Comparison of ENCODE assay signal across 23 mouse cellular contexts in genomic region chr15:88037606-88038005, GRCm38 (mm10).
DNase-seq lines count a peak whose midpoint lies in the region; ATAC-seq and TF ChIP-seq lines count a peak whose summit lies in the region.
"Had no signal": no experiment of that assay in that cellular context is flagged by ENCODE, and none has a peak within 500 bp of the region (broad histone marks: within the 10 kb centered on the region; RNA-seq: fewer than 3 reads in every experiment).

No protein-coding gene starts in this region.

- H3K27me3 ChIP-seq in forebrain, embryonic 12.5 days, result 0 out of 2 replicates have a peak, but pooled peaks cover 3% of the 10 kb centered on the region
- no peaks in the 10 kb centered on the region for H3K27me3 ChIP-seq in forebrain, embryonic 16.5 days (replicated peaks; ENCODE audit: control insufficient read depth, insufficient read depth, low read length)
- peaks cover 65% of the 10 kb centered on the region for H3K27me3 ChIP-seq in heart, embryonic 10.5 days (ENCODE audit: insufficient read depth, poor library complexity, severe bottlenecking)
- H3K27me3 ChIP-seq in hindbrain, embryonic 11.5 days (ENCODE audit: control insufficient read depth, insufficient read depth, low read length), result no peaks in the 10 kb centered on the region
- no peaks in the 10 kb centered on the region for H3K27me3 ChIP-seq in hindbrain, postnatal 0 days (ENCODE audit: insufficient read depth, low read length)
- no peaks in the 10 kb centered on the region for H3K27me3 ChIP-seq in megakaryocyte, embryonic 14.5 days (replicated peaks)
- H3K27me3 ChIP-seq: embryonic facial prominence, embryonic 13.5 days; embryonic facial prominence, embryonic 15.5 days; forebrain, embryonic 13.5 days; forebrain, embryonic 15.5 days had no signal

- no peak for ATAC-seq in forebrain, embryonic 12.5 days (ENCODE audit: low FRiP score)
- no peak for ATAC-seq in forebrain, embryonic 16.5 days
- ATAC-seq in hindbrain, embryonic 11.5 days (ENCODE audit: low FRiP score), result no peak
- ATAC-seq in hindbrain, postnatal 0 days, result no peak
- ATAC-seq in megakaryocyte, adult 5-6 weeks (ENCODE audit: poor library complexity, severe bottlenecking), result no peak
- ATAC-seq: forebrain, embryonic 13.5 days had no signal

- TF ChIP-seq CTCF in hindbrain, postnatal 0 days (IDR thresholded peaks at IDR 0.05; ENCODE audit: low read depth), result no peak

- WGBS in forebrain, embryonic 12.5 days, result 91% methylated on average over 4 of the region's 4 CpGs
- WGBS in forebrain, embryonic 16.5 days, result 92% methylated on average over 4 of the region's 4 CpGs
- 76% methylated on average over 4 of the region's 4 CpGs for WGBS in heart, embryonic 10.5 days
- 88% methylated on average over 4 of the region's 4 CpGs for WGBS in hindbrain, embryonic 11.5 days
- WGBS in hindbrain, postnatal 0 days, result 88% methylated on average over 4 of the region's 4 CpGs

- H3K27ac ChIP-seq in forebrain, embryonic 12.5 days, result 0 out of 2 replicates have a peak overlapping the region, but pooled peaks have one; percentile 9
- no peak overlapping the region for H3K27ac ChIP-seq in forebrain, embryonic 16.5 days (ENCODE audit: low read length)
- H3K27ac ChIP-seq in heart, embryonic 10.5 days, result no peak overlapping the region
- H3K27ac ChIP-seq in hindbrain, embryonic 11.5 days (ENCODE audit: low read depth, low read length), result 0 out of 2 replicates have a peak overlapping the region, but pooled peaks have one; percentile 24
- no peak overlapping the region for H3K27ac ChIP-seq in hindbrain, postnatal 0 days
- H3K27ac ChIP-seq: embryonic facial prominence, embryonic 13.5 days; embryonic facial prominence, embryonic 15.5 days had no signal

- DNase-seq in heart, embryonic 10.5 days (ENCODE audit: low spot score), result peak; percentile 54
- no peak for DNase-seq in heart, adult 9 months (ENCODE audit: low spot score in 2 of 2)
- no peak for DNase-seq in hindbrain, embryonic 11.5 days (ENCODE audit: low spot score)
- DNase-seq in hindbrain, postnatal 0 days (ENCODE audit: low spot score), result no peak
- DNase-seq: adrenal gland, adult 2 months; adrenal gland, postnatal 10 days; adrenal gland, postnatal 25 days; cerebellum, adult 11 months; cerebellum, adult 18-20 months; cerebellum, adult 8-10 months; cerebellum, adult 9-11 months; cerebellum, postnatal 14 days; cerebellum, postnatal 36 days; embryo, embryonic 11 days had no signal

- no peaks in the 10 kb centered on the region for H3K9me3 ChIP-seq in forebrain, embryonic 12.5 days
- no peaks in the 10 kb centered on the region for H3K9me3 ChIP-seq in forebrain, embryonic 16.5 days (ENCODE audit: control insufficient read depth, low read length)
- no peaks in the 10 kb centered on the region for H3K9me3 ChIP-seq in heart, embryonic 10.5 days
- no peaks in the 10 kb centered on the region for H3K9me3 ChIP-seq in hindbrain, embryonic 11.5 days (ENCODE audit: control insufficient read depth, low read length)
- H3K9me3 ChIP-seq in hindbrain, postnatal 0 days (ENCODE audit: low read length), result no peaks in the 10 kb centered on the region
- peaks cover 84% of the 10 kb centered on the region for H3K9me3 ChIP-seq in megakaryocyte, embryonic 14.5 days
- H3K9me3 ChIP-seq: embryonic facial prominence, embryonic 13.5 days; embryonic facial prominence, embryonic 15.5 days; forebrain, embryonic 13.5 days; forebrain, embryonic 15.5 days had no signal

- H3K4me2 ChIP-seq in forebrain, embryonic 12.5 days, result no peak overlapping the region
- no peak overlapping the region for H3K4me2 ChIP-seq in forebrain, embryonic 16.5 days (ENCODE audit: low read length)
- no peak overlapping the region for H3K4me2 ChIP-seq in hindbrain, embryonic 11.5 days (replicated peaks; ENCODE audit: low read depth, low read length)
- H3K4me2 ChIP-seq in hindbrain, postnatal 0 days (ENCODE audit: low read depth, low read length), result no peak overlapping the region
- H3K4me2 ChIP-seq: embryonic facial prominence, embryonic 13.5 days; embryonic facial prominence, embryonic 15.5 days; forebrain, embryonic 13.5 days; forebrain, embryonic 15.5 days had no signal

- H3K36me3 ChIP-seq in forebrain, embryonic 12.5 days (replicated peaks), result no peaks in the 10 kb centered on the region
- H3K36me3 ChIP-seq in forebrain, embryonic 16.5 days (ENCODE audit: control insufficient read depth, insufficient read depth), result no peaks in the 10 kb centered on the region
- H3K36me3 ChIP-seq in heart, embryonic 10.5 days, result no peaks in the 10 kb centered on the region
- H3K36me3 ChIP-seq in hindbrain, embryonic 11.5 days (ENCODE audit: control insufficient read depth, insufficient read depth, low read length), result no peaks in the 10 kb centered on the region
- no peaks in the 10 kb centered on the region for H3K36me3 ChIP-seq in hindbrain, postnatal 0 days (ENCODE audit: insufficient read depth, low read length)
- no peaks in the 10 kb centered on the region for H3K36me3 ChIP-seq in megakaryocyte, embryonic 14.5 days (replicated peaks; ENCODE audit: low read length)
- H3K36me3 ChIP-seq: embryonic facial prominence, embryonic 13.5 days; embryonic facial prominence, embryonic 15.5 days; forebrain, embryonic 15.5 days had no signal

- no peak overlapping the region for H3K4me3 ChIP-seq in forebrain, embryonic 12.5 days (replicated peaks)
- no peak overlapping the region for H3K4me3 ChIP-seq in forebrain, embryonic 16.5 days (replicated peaks; ENCODE audit: low read length)
- H3K4me3 ChIP-seq in heart, embryonic 10.5 days, result no peak overlapping the region
- no peak overlapping the region for H3K4me3 ChIP-seq in hindbrain, embryonic 11.5 days (ENCODE audit: low read depth, low read length)
- no peak overlapping the region for H3K4me3 ChIP-seq in hindbrain, postnatal 0 days (ENCODE audit: low read length)
- peak overlapping the region; percentile 46 for H3K4me3 ChIP-seq in megakaryocyte, embryonic 14.5 days (replicated peaks)
- H3K4me3 ChIP-seq: embryonic facial prominence, embryonic 13.5 days; embryonic facial prominence, embryonic 15.5 days; erythroblast, embryonic 14.5 days; forebrain, embryonic 13.5 days; forebrain, embryonic 15.5 days had no signal

- H3K4me1 ChIP-seq in forebrain, embryonic 12.5 days, result peaks cover 10% of the 10 kb centered on the region
- peaks cover 14% of the 10 kb centered on the region for H3K4me1 ChIP-seq in forebrain, embryonic 16.5 days (replicated peaks; ENCODE audit: control insufficient read depth, insufficient read depth, low read length)
- no peaks in the 10 kb centered on the region for H3K4me1 ChIP-seq in heart, embryonic 10.5 days
- H3K4me1 ChIP-seq in hindbrain, embryonic 11.5 days (replicated peaks; ENCODE audit: control insufficient read depth, insufficient read depth, low read length), result no peaks in the 10 kb centered on the region; the same call in 1 of the 2 replicates
- H3K4me1 ChIP-seq in hindbrain, postnatal 0 days (ENCODE audit: insufficient read depth, low read length), result no peaks in the 10 kb centered on the region
- no peaks in the 10 kb centered on the region for H3K4me1 ChIP-seq in megakaryocyte, embryonic 14.5 days
- H3K4me1 ChIP-seq: embryonic facial prominence, embryonic 13.5 days; embryonic facial prominence, embryonic 15.5 days had no signal

- H3K9ac ChIP-seq in forebrain, embryonic 12.5 days, result no peak overlapping the region
- no peak overlapping the region for H3K9ac ChIP-seq in forebrain, embryonic 16.5 days (replicated peaks; ENCODE audit: low read depth, low read length)
- no peak overlapping the region for H3K9ac ChIP-seq in hindbrain, embryonic 11.5 days (ENCODE audit: low read depth, low read length)
- H3K9ac ChIP-seq in hindbrain, postnatal 0 days (replicated peaks; ENCODE audit: low read length), result no peak overlapping the region
- H3K9ac ChIP-seq: embryonic facial prominence, embryonic 13.5 days; embryonic facial prominence, embryonic 15.5 days; forebrain, embryonic 13.5 days; forebrain, embryonic 15.5 days had no signal

Comparison
In these comparisons a context has a peak if more than half of its experiments do, and no peak if none do; other contexts are left out.
1. H3K27ac ChIP-seq: peak in forebrain, embryonic 12.5 days (single experiment) and hindbrain, embryonic 11.5 days (single experiment); none in forebrain, embryonic 16.5 days (single experiment), heart, embryonic 10.5 days (single experiment) and hindbrain, postnatal 0 days (single experiment).